Mouse (Mus musculus) liver, embryonic 14.5 days (tissue): ENCODE measurements around the gene Gid4.

Experiments
- CTCF ChIP-seq: IDR thresholded peaks from 2 replicates; pipeline ENCODE4 v1.5.1; 2016; ENCODE audit warnings: antibody characterized with exemption, low read depth, control low read depth
- EP300 ChIP-seq: IDR thresholded peaks from 2 replicates; pipeline ENCODE4 v1.6.1; 2016; ENCODE audit warnings: antibody characterized with exemption, low read depth

GRCm38 (mm10) chr11:60370431-60370830 lies 46.5 kb upstream of the Gid4 start:
- TF ChIP-seq CTCF: no peak
- no peak for TF ChIP-seq EP300
